Mouse (Mus musculus): ENCODE measurements at regions not wholly inside any gene's neighbourhood (a gene's known extent, or its start where the extent isn't known, plus 50 kb on each side); places are given as distances from the start of the nearest gene placed in this dataset.

DNA sequence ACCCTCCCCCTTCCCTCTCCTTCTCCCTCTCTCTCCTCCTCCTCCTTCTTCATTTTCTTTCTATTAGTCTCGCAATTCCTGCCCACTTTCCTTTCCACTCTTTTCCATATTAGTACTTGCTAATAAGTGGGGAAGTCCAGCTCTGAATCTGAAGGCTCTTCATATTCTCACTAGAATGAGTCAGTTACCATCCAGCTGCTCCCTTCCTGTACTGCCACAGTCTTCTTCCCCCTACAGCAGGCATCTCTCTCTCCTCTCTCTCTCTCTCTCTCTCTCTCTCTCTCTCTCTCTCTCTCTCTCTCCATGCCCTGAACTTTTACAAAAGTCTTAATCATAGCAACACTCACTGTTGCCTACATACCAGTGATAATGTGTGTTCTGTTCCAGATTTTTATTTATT lies 226.6 kb upstream of the Pter start:
- H3K9ac ChIP-seq (replicated peaks) = no peak overlapping the region
- no peaks in the 10 kb centered on the region for H3K36me3 ChIP-seq
- ATAC-seq (ENCODE audit: insufficient number of reproducible peaks, insufficient read depth, low FRiP score, low TSS enrichment, low read depth) = no peak
- WGBS = 71% methylated on average over 1 of the region's 1 CpGs
- H3K27me3 ChIP-seq = no peaks in the 10 kb centered on the region
- no peaks in the 10 kb centered on the region for H3K9me3 ChIP-seq
- no peaks in the 10 kb centered on the region for H3K4me1 ChIP-seq (replicated peaks)
- H3K4me2 ChIP-seq = no peak overlapping the region
- H3K27ac ChIP-seq = no peak overlapping the region
- no peak overlapping the region for H3K4me3 ChIP-seq (replicated peaks)

DNA sequence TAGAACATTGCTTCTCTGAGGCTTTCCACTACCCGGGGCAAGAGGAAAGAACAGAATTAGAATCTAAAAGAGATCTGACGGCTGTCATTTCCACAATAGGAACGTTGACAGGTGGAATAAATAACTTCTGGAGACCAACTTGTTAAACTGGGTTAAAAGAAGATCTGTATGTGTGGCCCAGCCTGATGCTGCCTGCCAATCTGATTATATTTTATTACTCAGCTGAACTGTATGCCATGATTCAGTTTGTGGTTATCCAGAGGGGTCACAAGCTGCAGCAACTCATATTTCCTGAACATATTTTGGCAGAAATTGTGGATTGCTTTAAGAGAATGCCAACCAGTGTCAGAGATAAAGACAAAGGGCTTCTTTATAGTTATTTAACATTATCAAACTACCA lies 224.5 kb upstream of the Pter start:
- H3K36me3 ChIP-seq = no peaks in the 10 kb centered on the region

DNA sequence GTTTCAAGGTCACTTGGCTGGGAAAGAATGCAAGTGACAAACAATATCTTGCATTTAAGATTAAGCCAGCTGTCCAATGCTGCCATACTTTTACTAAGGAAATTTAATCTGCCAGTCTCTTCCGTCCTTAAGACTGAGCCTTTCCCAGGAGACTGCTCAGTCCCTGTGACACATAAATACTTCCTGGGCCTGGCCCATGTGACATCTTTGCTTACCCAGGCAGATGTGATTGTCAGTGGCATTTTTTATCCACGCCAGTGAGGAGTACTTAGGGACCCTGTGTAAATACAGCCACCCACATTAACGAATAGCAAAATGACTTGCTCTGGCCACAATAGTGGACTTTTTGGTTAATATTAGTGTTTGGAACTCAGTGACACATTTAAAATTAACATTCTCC lies 216.3 kb upstream of the Pter start:
- Histone ChIP-seq H3K9ac (replicated peaks) (no peak overlapping the region), H3K36me3 (no peaks in the 10 kb centered on the region), H3K27me3 (no peaks in the 10 kb centered on the region; the same call in 1 of the 2 replicates), H3K4me2 (no peak overlapping the region), H3K4me1 (replicated peaks) (peaks cover 8% of the 10 kb centered on the region; the same call in 1 of the 2 replicates), H3K27ac (no peak overlapping the region), H3K9me3 (no peaks in the 10 kb centered on the region), H3K4me3 (replicated peaks) (no peak overlapping the region)
- WGBS = 61% methylated on average over 3 of the region's 3 CpGs
- ATAC-seq (ENCODE audit: insufficient number of reproducible peaks, insufficient read depth, low FRiP score, low TSS enrichment, low read depth) = no peak

More for the DNA sequence above, 224.5 kb upstream of the Pter start:
- H3K4me1 ChIP-seq (replicated peaks) = no peaks in the 10 kb centered on the region
- H3K27me3 ChIP-seq = no peaks in the 10 kb centered on the region
- H3K4me3 ChIP-seq (replicated peaks) = no peak overlapping the region
- no peak for ATAC-seq (ENCODE audit: insufficient number of reproducible peaks, insufficient read depth, low FRiP score, low TSS enrichment, low read depth)
- 73% methylated on average over 3 of the region's 3 CpGs for WGBS
- no peak overlapping the region for H3K4me2 ChIP-seq
- no peak overlapping the region for H3K9ac ChIP-seq (replicated peaks)
- no peak overlapping the region for H3K27ac ChIP-seq
- H3K9me3 ChIP-seq = no peaks in the 10 kb centered on the region

DNA sequence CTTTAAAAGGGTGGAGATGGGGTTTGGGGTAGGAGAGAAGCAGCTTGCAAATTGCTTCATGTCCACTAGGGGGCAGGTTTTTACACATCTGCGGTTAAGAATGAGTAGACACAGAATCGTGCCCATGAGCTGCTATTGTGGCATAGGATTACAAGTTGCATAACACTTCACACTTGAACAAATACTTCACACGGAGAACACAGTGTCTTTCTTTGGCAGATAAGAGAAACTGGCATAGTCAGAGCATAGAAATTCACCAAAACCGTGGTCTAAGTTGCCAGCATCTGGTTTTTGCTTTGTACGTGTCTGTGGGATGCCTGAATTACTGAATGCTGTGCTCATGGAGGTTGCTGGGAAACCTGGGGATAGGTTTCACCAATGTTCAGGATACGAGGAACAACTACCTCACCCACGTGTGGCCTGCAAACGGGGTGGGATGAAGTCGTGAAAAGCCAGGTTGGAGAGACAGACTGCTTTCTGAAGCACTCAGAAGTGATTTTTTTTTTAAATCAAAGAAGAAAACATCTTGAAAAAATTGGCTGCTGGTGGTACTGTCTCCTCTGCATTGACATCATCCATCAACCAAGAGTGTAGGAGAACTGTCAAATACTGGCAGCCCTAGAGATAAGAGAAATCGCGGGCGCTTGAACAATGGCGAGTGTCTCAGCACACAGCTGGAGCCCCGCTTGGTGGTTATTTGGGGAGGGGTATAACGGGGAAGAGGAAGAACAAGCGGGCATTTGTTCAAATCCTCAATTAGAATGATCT lies 214.5 kb upstream of the Pter start:
- Histone ChIP-seq H3K27ac (no peak overlapping the region), H3K9me3 (no peaks in the 10 kb centered on the region), H3K4me3 (replicated peaks) (no peak overlapping the region), H3K4me2 (peak overlapping the region; percentile 30), H3K4me1 (replicated peaks) (peaks cover 8% of the 10 kb centered on the region; the same call in 1 of the 2 replicates), H3K27me3 (no peaks in the 10 kb centered on the region; the same call in 1 of the 2 replicates), H3K9ac (replicated peaks) (no peak overlapping the region), H3K36me3 (no peaks in the 10 kb centered on the region)
- ATAC-seq (ENCODE audit: insufficient number of reproducible peaks, insufficient read depth, low FRiP score, low TSS enrichment, low read depth) = no peak
- 53% methylated on average over 16 of the region's 16 CpGs for WGBS

DNA sequence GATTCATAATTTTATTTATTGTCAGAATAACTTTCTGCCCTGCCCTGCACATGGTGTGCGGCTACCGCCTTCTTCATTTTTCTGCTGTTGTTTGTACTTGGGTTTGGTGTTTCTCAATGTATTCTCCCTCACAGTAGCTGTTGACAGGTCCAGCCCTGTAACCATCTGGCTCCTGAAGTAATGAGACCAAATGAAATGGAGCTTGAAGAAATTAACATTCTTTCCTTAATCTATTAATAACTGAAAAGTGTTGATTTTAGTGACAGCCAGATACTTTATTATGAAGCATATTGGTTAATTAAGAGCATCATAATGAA lies 214.0 kb upstream of the Pter start:
- H3K36me3 ChIP-seq = no peaks in the 10 kb centered on the region
- H3K27me3 ChIP-seq = no peaks in the 10 kb centered on the region; the same call in 1 of the 2 replicates
- H3K9me3 ChIP-seq = no peaks in the 10 kb centered on the region
- no peak overlapping the region for H3K27ac ChIP-seq
- H3K4me3 ChIP-seq (replicated peaks) = no peak overlapping the region
- WGBS = 56% methylated on average over 2 of the region's 2 CpGs
- peaks cover 8% of the 10 kb centered on the region; the same call in 1 of the 2 replicates for H3K4me1 ChIP-seq (replicated peaks)
- H3K9ac ChIP-seq (replicated peaks) = no peak overlapping the region
- ATAC-seq (ENCODE audit: insufficient number of reproducible peaks, insufficient read depth, low FRiP score, low TSS enrichment, low read depth) = no peak
- peak overlapping the region; percentile 30; the same call in 1 of the 2 replicates for H3K4me2 ChIP-seq

DNA sequence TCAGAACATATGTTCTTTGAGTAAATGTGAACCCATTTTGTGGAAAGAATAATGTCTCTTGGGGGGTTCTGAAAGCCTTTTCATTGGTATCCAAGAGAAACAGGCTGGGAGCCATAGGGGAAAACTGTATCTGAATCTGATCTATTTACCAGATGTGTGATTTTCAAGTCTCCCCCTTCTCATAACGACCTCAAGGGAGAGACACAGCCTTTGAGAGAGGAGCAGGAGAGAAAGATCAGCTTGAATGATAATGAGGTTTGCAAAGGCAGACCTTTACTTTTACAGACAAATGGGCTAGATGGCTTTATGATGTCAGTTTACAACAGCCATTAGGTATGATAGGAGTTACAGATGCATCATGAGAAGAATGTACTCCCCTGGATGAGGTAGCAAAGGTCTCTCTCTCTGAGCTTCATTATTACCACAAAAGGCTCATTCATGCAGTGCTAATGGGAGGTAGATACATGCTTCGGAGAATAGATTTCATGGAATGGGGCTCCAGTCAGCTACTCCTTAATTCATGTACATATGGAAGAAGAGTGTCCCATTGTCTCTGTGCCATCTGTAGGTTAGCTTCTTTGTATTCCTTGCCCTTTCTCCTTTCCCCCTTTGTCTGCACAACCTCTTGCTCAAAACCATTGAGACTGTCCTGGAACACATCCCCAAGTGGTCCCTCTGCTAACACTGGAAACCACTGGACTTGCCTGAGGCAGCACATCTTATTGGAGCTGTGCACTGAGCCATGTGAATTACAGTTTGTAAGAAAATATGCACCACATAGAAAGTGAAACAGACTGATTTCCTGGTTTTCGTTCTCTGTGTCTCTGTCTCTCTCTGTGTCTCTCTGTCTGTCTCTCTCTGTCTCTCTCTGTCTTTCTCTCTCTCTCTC lies 207.5 kb upstream of the Pter start:
- H3K4me1 ChIP-seq (replicated peaks) = no peaks in the 10 kb centered on the region
- 51% methylated on average over 3 of the region's 3 CpGs for WGBS
- no peaks in the 10 kb centered on the region for H3K36me3 ChIP-seq
- H3K27ac ChIP-seq = 0 out of 2 replicates have a peak overlapping the region, but pooled peaks have one; percentile 29
- H3K4me2 ChIP-seq = no peak overlapping the region
- no peak for ATAC-seq (ENCODE audit: insufficient number of reproducible peaks, insufficient read depth, low FRiP score, low TSS enrichment, low read depth)
- no peaks in the 10 kb centered on the region for H3K9me3 ChIP-seq
- H3K9ac ChIP-seq (replicated peaks) = no peak overlapping the region
- H3K4me3 ChIP-seq (replicated peaks) = no peak overlapping the region
- H3K27me3 ChIP-seq = no peaks in the 10 kb centered on the region

DNA sequence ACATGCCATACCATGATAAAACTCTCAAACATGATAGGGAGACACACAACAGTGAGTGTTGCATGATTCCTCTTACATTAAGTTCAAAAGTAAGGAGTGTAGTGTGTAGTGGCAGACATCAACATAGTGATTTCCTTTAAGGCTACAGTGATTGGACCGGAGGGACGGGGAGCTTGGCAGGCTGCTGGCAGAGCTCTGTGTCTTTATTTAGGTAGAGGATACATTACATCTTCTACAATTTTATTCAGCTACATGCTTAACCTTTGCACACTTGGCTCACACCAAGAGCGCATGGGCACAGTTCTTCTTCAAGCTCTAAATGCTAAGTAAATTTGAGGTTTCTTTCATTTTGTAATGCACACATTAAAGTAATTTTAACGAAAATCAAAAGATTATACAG lies 194.6 kb upstream of the Pter start:
- 75% methylated on average over 4 of the region's 4 CpGs for WGBS
- H3K36me3 ChIP-seq = no peaks in the 10 kb centered on the region
- H3K4me3 ChIP-seq (replicated peaks) = no peak overlapping the region
- no peaks in the 10 kb centered on the region for H3K27me3 ChIP-seq
- no peak overlapping the region for H3K9ac ChIP-seq (replicated peaks)
- H3K4me2 ChIP-seq = no peak overlapping the region
- H3K4me1 ChIP-seq (replicated peaks) = no peaks in the 10 kb centered on the region
- no peak overlapping the region for H3K27ac ChIP-seq
- H3K9me3 ChIP-seq = no peaks in the 10 kb centered on the region
- ATAC-seq (ENCODE audit: insufficient number of reproducible peaks, insufficient read depth, low FRiP score, low TSS enrichment, low read depth) = no peak

DNA sequence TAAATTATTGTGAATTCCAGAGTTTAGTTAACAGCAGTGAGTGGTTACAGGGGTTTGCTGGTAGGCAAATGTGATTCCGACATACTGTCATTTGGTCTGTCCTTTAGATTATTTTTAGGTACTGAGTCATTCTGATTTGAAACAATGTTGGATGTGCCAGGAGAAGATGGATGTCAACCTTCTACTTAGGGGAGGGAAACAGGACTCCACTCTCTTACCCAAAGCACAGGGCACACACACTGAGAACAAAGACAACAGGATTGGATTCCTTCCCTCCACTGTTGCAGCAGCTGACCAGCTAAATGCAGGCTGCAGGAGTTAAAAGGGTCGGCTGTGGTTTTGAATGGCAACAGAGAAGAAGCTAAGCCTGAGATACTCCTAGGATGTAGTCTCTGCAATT lies 186.7 kb upstream of the Pter start:
- no peak for ATAC-seq (ENCODE audit: insufficient number of reproducible peaks, insufficient read depth, low FRiP score, low TSS enrichment, low read depth)
- 59% methylated on average over 2 of the region's 2 CpGs for WGBS
- Histone ChIP-seq H3K27me3 (no peaks in the 10 kb centered on the region), H3K4me2 (no peak overlapping the region), H3K27ac (no peak overlapping the region), H3K36me3 (no peaks in the 10 kb centered on the region), H3K4me1 (replicated peaks) (no peaks in the 10 kb centered on the region), H3K4me3 (replicated peaks) (no peak overlapping the region), H3K9ac (replicated peaks) (no peak overlapping the region), H3K9me3 (no peaks in the 10 kb centered on the region)

DNA sequence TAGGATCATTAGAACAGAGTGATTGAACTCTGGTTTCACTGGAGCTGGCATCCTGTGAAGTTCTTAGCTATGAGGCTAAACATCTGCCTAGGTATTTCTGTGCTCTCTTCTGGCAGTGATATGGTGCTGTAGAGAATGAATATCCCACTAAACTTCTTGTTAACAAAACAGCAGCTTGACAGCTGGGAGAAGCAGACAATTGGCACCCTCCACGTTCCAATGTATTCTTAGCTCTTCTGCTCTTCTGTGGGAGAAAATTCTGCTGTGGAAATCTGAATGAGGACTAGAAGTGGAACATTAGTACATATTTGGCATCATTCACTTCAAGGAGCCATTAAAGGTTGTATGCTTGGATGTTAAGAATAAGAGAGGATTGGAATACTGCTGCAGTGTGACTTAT lies 177.0 kb upstream of the Pter start:
- Histone ChIP-seq H3K4me2 (no peak overlapping the region), H3K27me3 (no peaks in the 10 kb centered on the region), H3K36me3 (no peaks in the 10 kb centered on the region), H3K4me1 (replicated peaks) (no peaks in the 10 kb centered on the region), H3K9ac (replicated peaks) (no peak overlapping the region), H3K4me3 (replicated peaks) (no peak overlapping the region), H3K27ac (no peak overlapping the region), H3K9me3 (no peaks in the 10 kb centered on the region)
- 70% methylated on average over 1 of the region's 1 CpGs for WGBS
- no peak for ATAC-seq (ENCODE audit: insufficient number of reproducible peaks, insufficient read depth, low FRiP score, low TSS enrichment, low read depth)

DNA sequence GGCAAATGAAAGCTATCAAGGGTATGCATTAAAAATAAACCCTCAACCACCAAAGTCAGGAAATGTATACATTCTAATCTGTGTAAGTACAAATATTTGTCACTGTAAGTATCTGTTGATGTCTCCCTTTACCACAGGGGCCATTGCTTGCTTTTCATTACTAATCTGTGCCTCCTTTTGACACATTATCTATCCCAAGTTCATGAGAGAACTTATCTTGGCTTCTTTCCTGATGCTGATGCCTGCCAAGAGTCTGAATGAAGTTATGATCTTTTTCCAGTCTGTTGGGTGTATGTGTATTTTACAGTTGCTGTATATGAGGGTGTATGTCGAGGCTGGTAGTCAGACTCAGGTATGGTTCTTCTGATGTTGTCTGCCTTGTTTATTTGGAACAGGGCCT lies 165.0 kb upstream of the Pter start:
- Histone ChIP-seq H3K4me2 (no peak overlapping the region), H3K27ac (no peak overlapping the region), H3K9ac (replicated peaks) (no peak overlapping the region), H3K36me3 (no peaks in the 10 kb centered on the region), H3K27me3 (no peaks in the 10 kb centered on the region), H3K4me1 (replicated peaks) (no peaks in the 10 kb centered on the region), H3K4me3 (replicated peaks) (no peak overlapping the region), H3K9me3 (no peaks in the 10 kb centered on the region)
- no peak for ATAC-seq (ENCODE audit: insufficient number of reproducible peaks, insufficient read depth, low FRiP score, low TSS enrichment, low read depth)
- WGBS = 57% methylated on average over 1 of the region's 1 CpGs

DNA sequence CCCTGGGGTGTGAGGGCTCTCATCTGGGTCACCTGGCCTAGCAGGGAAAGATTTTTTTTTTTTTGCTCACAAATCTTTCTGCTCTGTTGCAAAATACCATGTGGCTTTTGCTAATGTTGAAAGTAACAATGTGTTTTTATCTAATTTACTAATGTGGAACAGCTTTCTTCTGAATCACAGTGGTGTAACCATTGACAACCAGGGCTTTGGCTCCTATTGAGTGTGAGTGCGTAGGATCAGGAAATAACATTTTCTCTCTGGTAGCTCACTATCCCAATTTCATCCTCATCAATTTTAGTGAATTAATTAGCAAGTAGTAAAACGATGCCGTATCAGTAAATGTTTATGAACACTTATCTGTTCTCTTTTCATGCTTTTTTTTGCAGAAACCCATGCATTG lies 163.9 kb upstream of the Pter start:
- H3K27me3 ChIP-seq = no peaks in the 10 kb centered on the region
- no peak overlapping the region for H3K4me2 ChIP-seq
- H3K9me3 ChIP-seq = no peaks in the 10 kb centered on the region
- no peak overlapping the region for H3K27ac ChIP-seq
- 96% methylated on average over 3 of the region's 3 CpGs for WGBS
- no peak overlapping the region for H3K9ac ChIP-seq (replicated peaks)
- H3K4me3 ChIP-seq (replicated peaks) = no peak overlapping the region
- no peak for ATAC-seq (ENCODE audit: insufficient number of reproducible peaks, insufficient read depth, low FRiP score, low TSS enrichment, low read depth)
- no peaks in the 10 kb centered on the region for H3K36me3 ChIP-seq
- no peaks in the 10 kb centered on the region for H3K4me1 ChIP-seq (replicated peaks)
